Mouse (Mus musculus): ENCODE data around the gene Chid1. TPM values are rescaled to one million over a fixed set of nuclear protein-coding genes. Genes with fewer than 3 reads are reported as not detected.
A peak's percentile ranks its signal among the peaks of the same experiment; 100 is the strongest.

The Chid1 gene
- polyA plus RNA-seq, 1 experiment, result 37.9 TPM

- 6% methylated on average over 2 of the region's 2 CpGs for WGBS
- no peaks in the 10 kb centered on the region for H3K27me3 ChIP-seq (ENCODE audit: control insufficient read depth, insufficient read depth, low read length)
- TF ChIP-seq POLR2A (IDR thresholded peaks at IDR 0.05; ENCODE audit: borderline replicate concordance, insufficient read depth, low read length) (no peak), CTCF (IDR thresholded peaks at IDR 0.05; ENCODE audit: borderline replicate concordance, insufficient read depth, low read depth, low read length) (no peak)
- H3K4me3 ChIP-seq (replicated peaks; ENCODE audit: insufficient read depth, low read depth, low read length), result peak overlapping the region; percentile 5
- H3K27ac ChIP-seq (ENCODE audit: insufficient read depth, low read length), result peak overlapping the region; percentile 87
- peaks cover 52% of the 10 kb centered on the region for H3K4me1 ChIP-seq (ENCODE audit: control insufficient read depth, insufficient read depth, low read length)
- DNase-seq, result peak; percentile 96 to 98
Observed at GRCm38 (mm10) chr7:141485606-141486005, 54.1 kb downstream of the Chid1 start.

GRCm38 (mm10) chr7:141485186-141485585 lies 54.5 kb downstream of the Chid1 start:
- DNase-seq, result no peak
- peak overlapping the region; percentile 87 for H3K27ac ChIP-seq (ENCODE audit: insufficient read depth, low read length)
- no peaks in the 10 kb centered on the region for H3K27me3 ChIP-seq (ENCODE audit: control insufficient read depth, insufficient read depth, low read length)
- peak overlapping the region; percentile 82 for H3K4me3 ChIP-seq (replicated peaks; ENCODE audit: insufficient read depth, low read depth, low read length)
- 14% methylated on average over 2 of the region's 2 CpGs for WGBS
- TF ChIP-seq CTCF (IDR thresholded peaks at IDR 0.05; ENCODE audit: borderline replicate concordance, insufficient read depth, low read depth, low read length) (no peak), POLR2A (IDR thresholded peaks at IDR 0.05; ENCODE audit: borderline replicate concordance, insufficient read depth, low read length) (no peak)
- peaks cover 50% of the 10 kb centered on the region for H3K4me1 ChIP-seq (ENCODE audit: control insufficient read depth, insufficient read depth, low read length)

- 18% methylated on average over 5 of the region's 5 CpGs for WGBS
- Histone ChIP-seq H3K4me1 (ENCODE audit: control insufficient read depth, insufficient read depth, low read length) (peaks cover 43% of the 10 kb centered on the region), H3K27me3 (ENCODE audit: control insufficient read depth, insufficient read depth, low read length) (no peaks in the 10 kb centered on the region), H3K27ac (ENCODE audit: insufficient read depth, low read length) (peak overlapping the region; percentile 87), H3K4me3 (replicated peaks; ENCODE audit: insufficient read depth, low read depth, low read length) (peak overlapping the region; percentile 82)
- TF ChIP-seq POLR2A (IDR thresholded peaks at IDR 0.05; ENCODE audit: borderline replicate concordance, insufficient read depth, low read length) (peak; percentile 33; the same call in 1 of the 2 replicates), CTCF (IDR thresholded peaks at IDR 0.05; ENCODE audit: borderline replicate concordance, insufficient read depth, low read depth, low read length) (no peak)
- peak; percentile 70 to 72 for DNase-seq
Observed at GRCm38 (mm10) chr7:141484186-141485120, 55.2 kb downstream of the Chid1 start.

DNA sequence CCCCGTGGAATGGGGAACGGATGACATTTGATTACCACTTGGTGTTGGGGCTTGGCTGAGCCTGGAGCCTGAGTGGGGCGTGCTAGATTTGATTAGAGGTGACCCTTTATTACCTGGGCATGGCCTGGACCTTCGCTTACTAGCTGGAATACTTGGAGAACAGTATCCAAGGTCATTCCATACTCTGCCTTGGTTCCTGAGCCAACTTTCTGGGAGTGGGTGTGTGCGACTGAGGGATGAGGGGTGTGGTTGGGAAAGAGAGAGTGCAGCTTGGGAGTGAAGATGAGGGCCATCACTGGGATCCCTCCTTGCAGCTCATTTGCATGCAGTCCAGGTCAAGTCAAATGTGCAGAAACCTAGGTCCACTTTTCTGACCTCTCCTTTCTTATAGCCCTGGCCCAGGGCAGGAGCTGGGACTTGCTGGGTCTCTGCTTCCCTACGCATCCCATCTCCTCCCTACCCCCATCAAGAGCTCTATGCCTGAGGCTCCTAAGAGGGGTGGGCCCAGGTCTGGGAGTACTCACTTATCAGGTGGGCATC lies 56.5 kb downstream of the Chid1 start:
- H3K27me3 ChIP-seq (ENCODE audit: control insufficient read depth, insufficient read depth, low read length), result no peaks in the 10 kb centered on the region
- peak overlapping the region; percentile 82 for H3K4me3 ChIP-seq (replicated peaks; ENCODE audit: insufficient read depth, low read depth, low read length)
- peak overlapping the region; percentile 87 for H3K27ac ChIP-seq (ENCODE audit: insufficient read depth, low read length)
- WGBS, result 9% methylated on average over 6 of the region's 6 CpGs
- no peak for TF ChIP-seq POLR2A (IDR thresholded peaks at IDR 0.05; ENCODE audit: borderline replicate concordance, insufficient read depth, low read length)
- no peak for TF ChIP-seq CTCF (IDR thresholded peaks at IDR 0.05; ENCODE audit: borderline replicate concordance, insufficient read depth, low read depth, low read length)
- peak in 1 of 2 experiments; percentile 53 for DNase-seq
- peaks cover 37% of the 10 kb centered on the region for H3K4me1 ChIP-seq (ENCODE audit: control insufficient read depth, insufficient read depth, low read length)

DNA sequence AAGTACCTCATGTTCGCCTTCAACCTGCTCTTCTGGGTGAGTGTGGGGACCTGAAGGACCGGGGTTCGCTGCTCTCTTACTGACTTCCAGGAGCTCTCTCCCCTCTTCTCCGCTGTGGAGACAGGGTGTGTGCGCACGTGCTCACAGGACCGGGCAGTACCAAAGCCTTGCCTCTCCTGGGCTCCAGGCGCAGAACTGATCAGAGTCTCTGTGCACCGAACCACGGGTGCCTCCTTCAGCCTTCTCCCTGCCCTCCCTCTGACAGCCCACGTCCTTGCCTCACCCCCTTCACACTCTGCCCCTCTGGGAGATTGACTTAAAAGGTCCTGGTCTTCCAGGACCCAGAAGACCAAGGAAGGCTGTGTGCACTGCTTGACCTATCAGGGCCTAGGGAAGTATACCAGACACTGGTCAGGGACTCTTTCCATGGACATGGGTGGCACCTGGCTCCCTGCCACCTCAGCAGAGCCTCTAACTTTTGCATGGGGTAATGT lies 57.1 kb downstream of the Chid1 start:
- 14% methylated on average over 11 of the region's 11 CpGs for WGBS
- TF ChIP-seq CTCF (IDR thresholded peaks at IDR 0.05; ENCODE audit: borderline replicate concordance, insufficient read depth, low read depth, low read length) (no peak), POLR2A (IDR thresholded peaks at IDR 0.05; ENCODE audit: borderline replicate concordance, insufficient read depth, low read length) (no peak)
- Histone ChIP-seq H3K4me3 (replicated peaks; ENCODE audit: insufficient read depth, low read depth, low read length) (peak overlapping the region; percentile 82), H3K27ac (ENCODE audit: insufficient read depth, low read length) (peak overlapping the region; percentile 87), H3K27me3 (ENCODE audit: control insufficient read depth, insufficient read depth, low read length) (no peaks in the 10 kb centered on the region), H3K4me1 (ENCODE audit: control insufficient read depth, insufficient read depth, low read length) (peaks cover 31% of the 10 kb centered on the region)
- peak; percentile 62 to 70 for DNase-seq

GRCm38 (mm10) chr7:141481498-141482401 lies 57.9 kb downstream of the Chid1 start:
- Histone ChIP-seq H3K27me3 (ENCODE audit: control insufficient read depth, insufficient read depth, low read length) (no peaks in the 10 kb centered on the region), H3K27ac (ENCODE audit: insufficient read depth, low read length) (peak overlapping the region; percentile 94), H3K4me1 (ENCODE audit: control insufficient read depth, insufficient read depth, low read length) (peaks cover 24% of the 10 kb centered on the region), H3K4me3 (replicated peaks; ENCODE audit: insufficient read depth, low read depth, low read length) (peak overlapping the region; percentile 82)
- WGBS, result under 1% methylated on average over 66 of the region's 81 CpGs
- TF ChIP-seq CTCF (IDR thresholded peaks at IDR 0.05; ENCODE audit: borderline replicate concordance, insufficient read depth, low read depth, low read length) (no peak), POLR2A (IDR thresholded peaks at IDR 0.05; ENCODE audit: borderline replicate concordance, insufficient read depth, low read length) (peak; percentile 52; the same call in 1 of the 2 replicates)
- peak; percentile 81 to 83 for DNase-seq

Data from cerebellum, adult 2 months (tissue).